Mouse (Mus musculus) erythroblast, embryonic 14.5 days (primary cell): ENCODE data around the gene Zfp358.

ENCODE experiments used
- GATA1 ChIP-seq: IDR thresholded peaks from 2 replicates; pipeline ENCODE4 v1.6.1; 2012; ENCODE audit warnings: low read length, inconsistent platforms, mixed read lengths
- TAL1 ChIP-seq: IDR thresholded peaks from 3 replicates; pipeline ENCODE4 v1.6.1; 2012; ENCODE audit warnings: low read length, inconsistent platforms, mixed read lengths

- TF ChIP-seq GATA1 (no peak), TAL1 (no peak)
Observed at GRCm38 (mm10) chr8:3485192-3485591, 7.7 kb upstream of the Zfp358 start.
